Mouse (Mus musculus): ENCODE measurements at regions not wholly inside any gene's neighbourhood (a gene's known extent, or its start where the extent isn't known, plus 50 kb on each side); places are given as distances from the start of the nearest gene placed in this dataset.

GRCm38 (mm10) chr12:35598298-35598697 lies 63.5 kb upstream of the Ahr start:
- TF ChIP-seq CTCF (IDR thresholded peaks at IDR 0.05; ENCODE audit: low read depth) = no peak
- TF ChIP-seq EP300 (optimal IDR thresholded peaks at IDR 0.05) = no peak

Data from stomach, postnatal 0 days (tissue).